Mouse (Mus musculus) frontal cortex, adult (tissue): ENCODE measurements around the gene Itsn2.
"Not testable (repeated sequence)": the region's sequence is repeated elsewhere in the genome, so short reads cannot be mapped to it uniquely, and the experiment has no call there.

Experiments
- ATAC-seq: cut with Nextera tagmentation; 2 replicates; pipeline ENCODE4 v1.9.2; 2017; ENCODE audit warnings: mild to moderate bottlenecking, moderate library complexity, mixed read lengths; ENCODE audit not compliant: low TSS enrichment

Itsn2 gene

DNA sequence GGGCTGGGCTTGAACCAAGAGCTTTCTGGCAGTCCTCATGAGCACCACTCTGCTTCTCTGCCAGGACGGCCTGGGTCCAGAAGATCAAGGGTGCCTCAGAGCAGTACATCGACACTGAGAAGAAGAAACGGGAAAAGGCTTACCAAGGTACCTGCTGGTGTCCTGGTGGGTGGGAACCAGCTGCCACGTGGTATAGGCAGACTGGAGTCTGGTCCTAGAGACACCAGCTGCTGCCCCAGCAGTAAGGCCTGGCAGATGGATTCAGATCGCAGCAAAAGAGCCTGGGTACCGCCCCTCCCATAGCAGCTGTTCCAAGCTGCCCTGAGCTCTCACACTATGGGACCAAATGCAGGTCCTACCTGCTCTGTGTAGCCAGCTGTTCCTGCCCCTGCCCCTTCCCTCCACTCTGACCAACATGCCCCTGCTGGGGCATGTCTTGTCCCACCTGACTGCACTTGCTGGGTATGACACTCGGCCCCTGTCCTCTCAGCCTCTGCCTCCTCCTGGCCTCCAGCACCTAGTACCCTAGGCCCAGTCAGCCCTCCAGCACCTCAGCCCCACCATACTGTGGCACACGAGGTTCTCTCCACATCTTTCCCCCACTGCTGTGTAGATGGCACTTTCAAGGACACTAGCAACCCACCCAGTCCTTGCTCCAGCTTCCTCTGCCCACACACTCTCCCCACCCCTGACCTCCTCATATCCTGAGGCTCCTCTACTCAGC lies 116.6 kb downstream of the Itsn2 start:
- ATAC-seq, result peak; percentile 41; the same call in 1 of the 2 replicates

DNA sequence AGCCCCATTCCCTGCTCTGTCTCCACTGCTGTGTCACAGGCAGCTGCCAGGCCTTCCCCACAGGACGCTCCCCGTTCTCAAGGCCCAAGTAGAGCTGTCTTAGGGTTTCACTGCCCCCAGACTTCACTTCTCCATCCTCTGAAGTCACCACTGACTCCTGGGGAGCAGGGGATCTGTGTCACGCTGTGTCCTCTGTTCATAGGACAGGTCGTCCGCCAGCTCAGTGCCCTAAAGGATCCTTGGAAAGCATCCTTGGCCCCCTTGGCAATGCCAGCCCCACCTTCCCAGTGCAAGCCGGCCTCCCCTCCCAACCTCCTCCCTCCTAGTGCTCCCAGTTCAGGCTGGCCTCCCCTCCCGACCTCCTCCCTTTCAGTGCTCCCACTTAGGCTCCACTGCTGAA lies 117.5 kb downstream of the Itsn2 start:
- ATAC-seq, result no peak

DNA sequence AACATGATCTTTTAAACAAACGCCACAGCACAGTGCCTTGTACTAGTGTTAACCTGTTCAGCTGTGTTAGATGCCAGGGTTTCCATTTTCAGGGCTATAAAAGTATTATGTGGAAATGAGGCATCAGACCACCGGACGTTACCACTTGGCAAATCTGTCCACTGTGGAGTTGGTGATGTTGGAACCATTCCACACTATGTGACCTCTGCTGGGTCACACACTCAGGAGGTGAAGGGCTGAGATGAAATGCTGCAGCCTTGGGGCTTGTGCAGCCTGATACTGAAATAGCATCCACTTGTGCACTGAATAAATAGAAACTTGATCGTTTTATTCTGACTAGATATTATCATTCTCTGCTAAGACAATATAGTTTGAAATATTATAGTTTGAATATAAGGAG lies 120.9 kb downstream of the Itsn2 start:
- no peak for ATAC-seq

DNA sequence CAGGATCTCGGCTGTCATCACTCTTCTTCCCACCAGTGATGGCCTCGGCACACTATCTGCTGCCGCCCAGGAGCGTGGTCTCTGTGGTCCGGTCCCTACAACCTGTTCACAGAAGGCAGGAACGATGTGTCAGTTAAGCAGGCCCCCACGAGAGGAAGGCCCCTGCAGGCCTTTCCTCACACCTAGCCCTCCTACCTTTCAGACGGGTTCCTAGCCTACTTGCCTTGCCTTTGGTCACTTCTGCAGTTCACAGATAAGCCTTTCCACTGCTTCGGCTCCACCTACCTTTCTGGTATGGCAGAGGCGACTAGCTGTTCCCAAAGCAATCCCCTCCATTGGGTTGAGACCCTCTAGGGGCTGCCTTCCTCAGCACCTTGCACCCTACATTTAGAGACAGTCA lies 123.2 kb downstream of the Itsn2 start:
- no peak for ATAC-seq

DNA sequence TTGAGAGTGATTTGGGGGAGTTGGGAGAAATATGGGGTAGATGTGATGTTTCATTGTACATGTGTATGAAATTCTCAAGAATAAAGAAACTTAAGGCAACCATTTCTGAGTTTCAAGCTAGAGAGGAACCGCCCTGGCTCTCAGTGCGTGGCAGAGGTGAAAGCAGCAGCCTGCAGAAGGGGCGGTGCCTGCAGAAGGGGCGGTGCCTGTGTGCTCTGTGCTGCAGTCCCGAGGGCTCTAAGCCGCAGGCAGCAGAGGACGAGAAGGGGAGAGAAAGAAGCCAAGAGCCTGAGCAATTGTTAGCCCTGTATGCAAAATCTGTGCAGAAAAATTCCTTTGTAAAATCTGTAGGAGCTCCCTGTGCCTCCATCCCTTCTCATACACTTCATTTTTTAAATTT lies 125.0 kb downstream of the Itsn2 start:
- ATAC-seq, result 0 out of 2 replicates have a peak, but pooled peaks have one; percentile 47

DNA sequence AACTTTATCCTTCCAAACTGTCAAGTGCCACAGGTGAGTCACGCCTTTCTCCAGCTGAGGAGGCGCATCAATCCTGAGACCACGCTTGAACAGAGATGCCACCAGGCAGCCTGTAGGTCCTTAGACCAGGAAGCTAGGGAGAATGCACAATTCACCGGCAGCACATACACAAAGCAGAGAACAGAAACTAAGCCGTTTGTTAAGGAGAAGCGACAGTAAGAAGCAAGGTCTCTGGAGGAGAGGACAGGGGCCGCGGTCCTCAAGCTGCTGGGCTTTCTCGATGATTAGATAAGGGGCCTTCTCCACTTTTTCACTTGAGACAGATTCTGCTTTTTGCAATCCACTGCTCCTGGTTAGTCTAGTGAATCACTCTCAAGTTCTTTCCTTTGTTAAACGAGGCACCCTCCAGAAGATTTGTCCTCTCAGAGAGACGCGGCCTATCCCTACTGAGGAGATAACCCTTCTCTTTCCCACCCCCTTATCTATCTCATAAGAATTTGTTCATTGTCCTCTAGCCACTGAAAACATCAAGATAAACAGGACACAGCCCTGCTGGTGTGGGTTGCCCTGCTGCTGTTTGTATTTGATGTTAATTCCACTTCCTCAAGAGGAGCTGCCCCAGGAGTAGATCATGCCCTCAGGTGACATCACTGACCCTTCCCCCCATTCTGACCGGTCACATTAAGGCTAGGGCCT lies 126.8 kb downstream of the Itsn2 start:
- no peak for ATAC-seq

DNA sequence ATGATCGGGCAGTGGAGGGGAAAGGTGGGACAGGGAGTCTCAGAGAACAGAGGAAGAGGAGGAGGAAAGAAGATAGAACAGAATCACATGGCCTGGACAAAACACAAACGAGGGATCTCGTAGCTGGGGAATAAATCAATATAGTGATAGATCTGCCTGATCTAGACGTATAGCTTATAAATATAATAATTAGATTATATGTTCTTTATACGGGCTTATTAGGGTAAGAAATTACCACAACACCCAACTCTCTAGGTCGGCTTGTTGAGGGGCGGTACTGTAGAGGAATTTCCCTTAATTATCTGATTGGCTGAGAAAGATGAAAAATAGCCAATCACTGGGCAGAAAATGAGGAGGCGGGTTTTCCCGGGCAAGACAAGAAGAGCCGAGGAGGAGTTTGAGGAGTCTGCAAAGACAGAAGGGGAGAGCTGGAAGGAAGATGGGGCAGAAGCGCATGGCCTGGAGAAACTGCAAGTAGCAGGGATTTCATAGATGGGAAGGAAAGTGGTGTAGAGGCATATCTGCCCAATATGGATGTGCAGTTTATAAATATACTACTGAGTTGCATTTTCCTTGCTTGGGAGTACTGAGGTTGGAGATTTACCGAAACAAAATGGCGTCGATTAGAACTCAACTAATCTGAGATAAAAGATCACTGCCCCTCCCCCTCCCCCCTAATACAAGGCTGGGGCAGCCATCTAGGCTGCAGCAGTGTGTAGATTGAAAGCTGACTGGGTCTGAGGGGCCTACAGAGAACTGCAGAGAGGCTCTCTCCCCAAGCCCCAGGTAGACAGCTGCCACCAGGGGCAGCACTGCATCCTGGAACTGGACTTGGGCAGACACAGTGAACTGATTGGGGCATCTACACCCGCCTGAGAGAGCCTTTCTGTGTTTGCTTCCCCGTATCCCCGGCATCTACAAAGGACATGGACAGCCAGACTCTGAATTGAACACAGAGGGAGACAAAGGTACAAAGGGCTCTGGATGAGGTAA lies 127.6 kb downstream of the Itsn2 start:
- ATAC-seq, result no peak

DNA sequence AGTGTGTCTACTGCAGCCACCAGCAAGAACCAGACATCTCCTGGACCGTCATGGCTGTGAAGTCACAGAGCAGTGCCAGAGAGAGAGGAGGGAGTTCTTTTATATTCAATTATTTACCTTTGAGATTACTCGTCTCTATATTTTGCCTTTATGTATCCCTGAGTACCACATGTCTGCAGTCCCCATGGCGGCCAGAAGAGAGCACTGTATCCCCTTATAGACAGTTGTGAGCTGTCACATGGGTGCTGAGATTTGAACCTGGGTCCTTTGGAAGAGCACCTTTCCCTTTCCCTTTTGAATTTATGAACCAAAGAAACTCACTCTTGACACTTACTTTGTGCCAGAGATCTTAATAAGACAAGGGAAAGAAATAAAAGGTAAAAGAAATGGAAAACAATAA lies 136.7 kb downstream of the Itsn2 start:
- no peak for ATAC-seq

DNA sequence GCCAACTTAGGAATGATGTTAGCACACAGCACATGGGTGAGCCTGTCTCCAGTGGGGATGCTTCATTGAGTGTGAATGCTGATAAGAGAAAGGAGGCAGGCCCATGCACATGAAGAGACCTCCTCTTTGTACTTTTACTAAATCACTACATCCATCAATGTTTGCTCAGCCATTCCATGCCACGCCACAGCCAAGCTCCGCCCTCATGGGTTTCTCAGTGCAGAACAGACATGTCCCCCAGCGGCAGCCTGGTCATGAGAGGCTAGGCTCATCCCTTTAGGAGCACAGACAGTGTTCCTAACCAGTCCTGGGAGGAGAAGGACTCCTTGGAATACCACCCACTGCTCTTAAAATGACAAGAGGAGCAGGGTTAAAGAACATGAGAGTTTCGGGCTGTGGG lies 139.2 kb downstream of the Itsn2 start:
- ATAC-seq, result no peak

DNA sequence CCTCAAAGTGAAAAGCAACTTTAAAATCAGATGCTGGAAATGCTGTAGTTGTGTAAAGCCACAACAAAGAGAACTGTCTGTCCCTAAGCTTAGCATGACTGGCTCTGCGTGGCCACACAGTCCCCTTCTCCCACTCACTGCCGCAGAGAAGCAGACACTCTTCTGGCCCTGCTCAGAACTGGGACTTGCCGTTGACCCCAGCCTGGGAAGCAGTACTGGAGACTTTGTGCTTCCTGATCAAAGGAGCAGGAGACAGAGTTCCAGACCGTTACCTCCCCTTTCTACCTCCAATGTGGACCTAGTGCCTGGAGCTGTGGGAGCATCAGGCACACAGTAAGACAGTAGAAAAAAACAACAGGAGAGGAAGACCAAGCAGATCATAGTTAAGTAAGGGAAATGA lies 139.9 kb downstream of the Itsn2 start:
- no peak for ATAC-seq

DNA sequence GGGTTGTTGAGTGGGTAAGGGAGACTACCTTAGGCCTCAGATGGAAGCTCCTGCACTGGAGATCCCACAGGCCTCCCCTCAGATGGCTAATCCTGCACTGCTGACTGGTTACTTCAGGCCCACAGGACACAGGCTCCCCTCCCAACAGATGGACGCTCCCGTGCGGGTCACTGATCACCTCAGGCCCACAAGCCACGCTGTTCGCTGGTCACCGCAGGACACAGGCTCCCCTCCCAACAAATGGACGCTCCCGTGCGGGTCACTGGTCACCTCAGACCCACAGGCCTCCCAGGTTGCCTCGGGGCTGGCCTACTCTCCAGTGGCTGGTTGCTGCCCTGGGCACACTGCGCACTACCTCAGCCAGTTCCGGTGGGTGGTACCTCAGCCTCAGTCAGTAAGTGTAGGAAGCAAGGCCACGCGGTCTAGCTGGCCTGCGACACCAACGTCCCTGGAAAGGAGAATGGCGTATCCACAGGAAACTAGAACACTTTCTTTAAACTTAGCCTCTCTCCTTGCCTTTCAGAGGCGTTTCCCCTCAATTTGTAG lies 145.7 kb downstream of the Itsn2 start, which contains the start of gene Fam228a:
TSS of gene Fam228a (minus strand) at position 400 of the 546 bp plus-strand sequence.
- no peak for ATAC-seq

DNA sequence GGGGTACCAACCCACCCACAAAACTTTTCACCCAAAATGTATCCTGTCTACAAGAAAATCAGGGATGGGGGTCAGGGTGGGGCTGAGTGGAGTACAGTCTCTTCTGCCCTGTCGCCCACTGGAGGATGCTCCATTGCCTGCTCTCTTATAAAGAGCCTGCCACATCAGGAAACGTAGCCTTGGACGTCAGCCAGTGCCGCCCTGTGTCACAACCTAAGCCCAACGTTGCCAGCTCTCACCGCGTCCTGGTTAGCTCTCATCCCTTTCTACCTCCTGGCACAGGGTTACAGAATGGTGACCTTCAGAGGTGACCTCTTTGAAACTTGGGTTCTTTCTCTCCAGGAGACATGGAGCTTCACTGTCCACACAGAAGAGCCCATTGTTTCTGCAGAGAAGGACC lies 148.4 kb downstream of the Itsn2 start:
- no peak for ATAC-seq

DNA sequence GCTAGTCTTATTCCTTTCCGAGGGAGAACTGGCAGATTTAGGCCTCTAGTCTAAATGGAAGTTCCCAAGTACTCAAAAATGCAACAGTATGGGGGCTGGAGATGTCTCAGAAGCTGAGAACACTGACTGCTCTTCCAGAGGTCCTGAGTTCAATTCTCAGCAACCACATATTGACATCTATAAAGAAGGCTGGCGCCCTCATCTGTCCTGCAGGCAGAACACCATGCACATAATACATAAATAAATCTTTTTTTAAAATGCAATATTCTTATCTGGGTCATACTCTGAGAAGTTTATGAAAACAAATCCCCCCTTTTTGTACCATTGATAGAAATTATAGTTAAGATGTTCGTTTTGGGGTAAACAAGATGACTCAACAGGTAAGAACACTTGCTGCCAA lies 149.7 kb downstream of the Itsn2 start:
- ATAC-seq, result no peak

DNA sequence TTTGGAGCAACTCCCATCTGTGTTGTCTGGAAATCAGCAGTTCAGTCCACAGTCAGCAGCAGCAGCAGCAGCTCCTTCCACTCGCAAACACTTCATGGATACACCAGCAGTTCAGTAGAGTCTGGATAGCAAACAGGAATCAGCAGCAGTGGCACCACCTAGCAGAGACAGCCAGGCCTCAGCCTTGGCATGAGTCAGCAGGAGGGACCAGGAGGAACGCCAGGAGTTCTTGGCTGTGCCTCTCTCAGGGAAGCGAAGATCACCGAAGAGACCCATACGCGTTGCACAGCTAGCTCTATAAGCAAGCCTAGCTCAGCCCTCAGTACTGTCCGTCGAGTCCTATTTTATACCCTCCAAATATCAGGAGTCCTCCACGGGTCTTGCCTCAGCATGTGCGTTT lies 152.0 kb downstream of the Itsn2 start:
- ATAC-seq, result no peak

DNA sequence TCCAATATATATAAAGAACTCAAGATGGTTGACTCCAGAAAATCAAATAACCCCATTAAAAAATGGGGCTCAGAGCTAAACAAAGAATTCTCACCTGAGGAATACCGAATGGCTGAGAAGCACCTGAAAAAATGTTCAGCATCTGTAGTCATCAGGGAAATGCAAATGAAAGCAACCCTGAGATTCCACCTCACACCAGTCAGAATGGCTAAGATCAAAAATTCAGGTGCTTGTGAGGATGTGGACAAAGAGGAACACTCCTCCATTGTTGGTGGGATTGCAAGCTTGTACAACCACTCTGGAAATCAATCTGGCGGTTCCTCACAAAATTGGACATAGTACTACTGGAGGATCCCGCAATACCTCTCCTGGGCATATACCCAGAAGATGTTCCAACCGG lies 162.0 kb downstream of the Itsn2 start:
- ATAC-seq, result not testable (repeated sequence)

DNA sequence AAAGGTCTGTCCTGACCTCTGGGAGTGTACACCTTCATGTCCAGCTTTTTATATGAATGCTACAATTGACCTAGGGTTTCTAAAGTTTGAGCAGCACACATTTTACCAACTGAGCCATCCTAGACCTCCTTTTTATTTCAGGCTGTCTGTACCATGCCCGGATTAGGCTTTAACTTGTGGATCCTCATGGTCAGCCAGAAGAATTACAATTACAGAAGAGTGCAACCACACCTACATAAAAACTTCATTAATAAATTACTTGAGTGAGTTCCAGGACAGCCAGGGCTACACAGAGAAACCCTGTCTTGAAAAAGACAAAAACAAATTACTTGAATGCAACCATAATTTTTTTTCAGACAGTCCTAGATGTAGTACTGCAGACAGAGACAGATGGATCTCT lies 164.6 kb downstream of the Itsn2 start:
- ATAC-seq, result no peak
